Mouse (Mus musculus) hindbrain, embryonic 13.5 days (tissue): ENCODE measurements at regions not wholly inside any gene's neighbourhood (a gene's known extent, or its start where the extent isn't known, plus 50 kb on each side); places are given as distances from the start of the nearest gene placed in this dataset.
"Not testable (repeated sequence)": the region's sequence is repeated elsewhere in the genome, so short reads cannot be mapped to it uniquely, and the experiment has no call there.

Source experiments
- ATAC-seq: fragments of 200-750 bp; cut with Nextera tagmentation; 2 replicates; pipeline ENCODE4 v1.8.0; 2017; ENCODE audit warnings: moderate TSS enrichment; ENCODE audit not compliant: low FRiP score
- H3K27ac ChIP-seq: fragments of 300-500 bp; sonication (generic); 2 replicates; pipeline ENCODE4 v1.5.1; 2015; ENCODE audit warnings: inconsistent platforms, mild to moderate bottlenecking, moderate library complexity
- H3K27me3 ChIP-seq: fragments of 300-500 bp; sonication (generic); 2 replicates; pipeline ENCODE4 v1.6.1; 2015; ENCODE audit warnings: mild to moderate bottlenecking, inconsistent platforms
- H3K36me3 ChIP-seq: fragments of 300-500 bp; sonication (generic); 2 replicates; pipeline ENCODE4 v1.6.1; 2015; ENCODE audit warnings: mild to moderate bottlenecking, inconsistent platforms
- H3K4me1 ChIP-seq: fragments of 300-500 bp; sonication (generic); replicated peaks from 2 replicates; pipeline ENCODE4 v1.6.1; 2015; ENCODE audit warnings: inconsistent platforms
- H3K4me2 ChIP-seq: fragments of 300-500 bp; sonication (generic); 2 replicates; pipeline ENCODE4 v1.6.1; 2015; ENCODE audit warnings: inconsistent platforms, mild to moderate bottlenecking, moderate library complexity
- H3K4me3 ChIP-seq: fragments of 300-500 bp; sonication (generic); 2 replicates; pipeline ENCODE4 v1.5.1; 2015; ENCODE audit warnings: mild to moderate bottlenecking, inconsistent platforms
- H3K9ac ChIP-seq: fragments of 300-500 bp; sonication (generic); 2 replicates; pipeline ENCODE4 v1.6.1; 2015; ENCODE audit warnings: mild to moderate bottlenecking, inconsistent platforms
- H3K9me3 ChIP-seq: fragments of 300-500 bp; sonication (generic); 2 replicates; pipeline ENCODE4 v1.6.1; 2016; ENCODE audit warnings: inconsistent platforms
- WGBS: fragments of 180-500 bp; shearing (Covaris S2); methylation state at CpG from one replicate; pipeline ENCODE4 v1.1.7; 2015; 5-methylcytosine and 5-hydroxymethylcytosine counted together

GRCm38 (mm10) chr17:83975813-83976212 lies 128.1 kb upstream of the Haao start:
- H3K4me2 ChIP-seq = no peak overlapping the region
- H3K27me3 ChIP-seq = no peaks in the 10 kb centered on the region
- WGBS = 95% methylated on average over 7 of the region's 7 CpGs
- no peaks in the 10 kb centered on the region for H3K36me3 ChIP-seq
- peaks cover 7% of the 10 kb centered on the region for H3K4me1 ChIP-seq
- no peak for ATAC-seq
- no peak overlapping the region for H3K9ac ChIP-seq
- no peak overlapping the region for H3K4me3 ChIP-seq
- no peak overlapping the region for H3K27ac ChIP-seq
- no peaks in the 10 kb centered on the region for H3K9me3 ChIP-seq

GRCm38 (mm10) chr17:83973461-83974350 lies 125.9 kb upstream of the Haao start:
- no peaks in the 10 kb centered on the region for H3K36me3 ChIP-seq
- 52% methylated on average over 18 of the region's 18 CpGs for WGBS
- no peak for ATAC-seq

DNA sequence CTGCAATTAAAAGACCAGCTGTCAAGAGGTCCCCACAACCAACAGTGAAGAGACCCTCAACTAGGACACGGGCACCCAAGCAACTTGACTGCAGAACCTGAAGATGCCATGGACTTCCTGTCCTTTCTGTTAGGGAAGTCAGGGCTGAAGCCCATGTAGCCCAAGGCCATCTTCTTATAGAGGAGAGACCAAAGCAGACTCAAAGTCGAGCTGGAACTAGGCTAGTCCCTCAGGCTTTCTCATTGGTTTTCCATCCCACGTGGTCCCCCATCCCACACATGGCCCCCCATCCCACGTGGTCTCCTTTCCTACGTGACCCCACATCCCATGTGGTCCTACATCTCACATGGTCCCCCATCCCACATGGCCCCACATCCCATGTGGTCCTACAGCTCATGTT lies 125.1 kb upstream of the Haao start:
- no peaks in the 10 kb centered on the region for H3K9me3 ChIP-seq

More at GRCm38 (mm10) chr17:83973461-83974350, 125.9 kb upstream of the Haao start:
- peaks cover 13% of the 10 kb centered on the region for H3K4me1 ChIP-seq
- H3K9ac ChIP-seq = no peak overlapping the region
- no peak overlapping the region for H3K4me3 ChIP-seq
- H3K9me3 ChIP-seq = no peaks in the 10 kb centered on the region
- no peak overlapping the region for H3K4me2 ChIP-seq
- H3K27ac ChIP-seq = no peak overlapping the region
- no peaks in the 10 kb centered on the region for H3K27me3 ChIP-seq

GRCm38 (mm10) chr17:83972470-83972869 lies 124.7 kb upstream of the Haao start:
- H3K4me1 ChIP-seq = peaks cover 13% of the 10 kb centered on the region
- H3K27me3 ChIP-seq = no peaks in the 10 kb centered on the region
- H3K4me2 ChIP-seq = no peak overlapping the region
- H3K9me3 ChIP-seq = no peaks in the 10 kb centered on the region
- H3K4me3 ChIP-seq = no peak overlapping the region
- WGBS = 76% methylated on average over 4 of the region's 4 CpGs
- no peak overlapping the region for H3K9ac ChIP-seq
- H3K36me3 ChIP-seq = no peaks in the 10 kb centered on the region
- peak; percentile 39; the same call in 1 of the 2 replicates for ATAC-seq
- H3K27ac ChIP-seq = no peak overlapping the region

More for the DNA sequence above, 125.1 kb upstream of the Haao start:
- no peak overlapping the region for H3K4me2 ChIP-seq
- 91% methylated on average over 5 of the region's 5 CpGs for WGBS
- no peaks in the 10 kb centered on the region for H3K36me3 ChIP-seq
- H3K9ac ChIP-seq = no peak overlapping the region
- H3K27me3 ChIP-seq = no peaks in the 10 kb centered on the region
- no peak overlapping the region for H3K4me3 ChIP-seq
- peaks cover 13% of the 10 kb centered on the region for H3K4me1 ChIP-seq
- no peak overlapping the region for H3K27ac ChIP-seq
- ATAC-seq = no peak

GRCm38 (mm10) chr17:83972026-83972425 lies 124.3 kb upstream of the Haao start:
- no peaks in the 10 kb centered on the region for H3K27me3 ChIP-seq
- H3K4me3 ChIP-seq = no peak overlapping the region
- ATAC-seq = peak; percentile 69; the same call in 1 of the 2 replicates
- no peak overlapping the region for H3K4me2 ChIP-seq
- H3K9me3 ChIP-seq = no peaks in the 10 kb centered on the region
- H3K9ac ChIP-seq = no peak overlapping the region
- WGBS = 16% methylated on average over 5 of the region's 5 CpGs
- H3K4me1 ChIP-seq = peaks cover 13% of the 10 kb centered on the region
- H3K27ac ChIP-seq = no peak overlapping the region; the same call in 1 of the 2 replicates
- no peaks in the 10 kb centered on the region for H3K36me3 ChIP-seq

DNA sequence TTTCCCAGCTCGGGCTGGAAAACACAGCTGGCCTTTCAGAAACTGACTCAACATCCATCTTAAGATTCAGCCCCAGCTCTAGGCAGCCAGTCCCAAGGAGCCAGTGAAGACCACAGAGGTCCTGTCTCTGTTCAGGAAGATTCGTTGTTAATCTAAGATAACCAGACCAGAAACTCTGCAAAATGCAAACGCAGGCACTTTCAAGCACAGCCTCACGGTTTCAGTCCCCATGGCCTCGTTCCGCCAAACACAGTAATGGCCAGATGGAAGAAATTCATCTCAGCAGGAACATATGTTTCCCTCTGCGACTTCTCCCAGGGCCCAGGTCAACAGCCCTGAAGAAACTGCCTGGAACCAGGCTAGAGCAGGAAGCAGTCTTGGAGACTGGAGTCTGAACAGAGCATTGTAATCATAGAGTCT lies 121.7 kb upstream of the Haao start:
- Histone ChIP-seq H3K9me3 (no peaks in the 10 kb centered on the region), H3K27me3 (no peaks in the 10 kb centered on the region), H3K9ac (no peak overlapping the region), H3K4me3 (no peak overlapping the region), H3K4me2 (no peak overlapping the region), H3K4me1 (peaks cover 17% of the 10 kb centered on the region), H3K36me3 (no peaks in the 10 kb centered on the region), H3K27ac (no peak overlapping the region)
- no peak for ATAC-seq
- WGBS = 48% methylated on average over 7 of the region's 7 CpGs

GRCm38 (mm10) chr17:83968124-83968523 lies 120.4 kb upstream of the Haao start:
- H3K9ac ChIP-seq, H3K27me3 ChIP-seq, ATAC-seq, H3K4me2 ChIP-seq, H3K9me3 ChIP-seq, H3K36me3 ChIP-seq, H3K27ac ChIP-seq, H3K4me3 ChIP-seq: not testable (repeated sequence)
- 91% methylated on average over 3 of the region's 3 CpGs for WGBS
- H3K4me1 ChIP-seq = peaks cover 17% of the 10 kb centered on the region

DNA sequence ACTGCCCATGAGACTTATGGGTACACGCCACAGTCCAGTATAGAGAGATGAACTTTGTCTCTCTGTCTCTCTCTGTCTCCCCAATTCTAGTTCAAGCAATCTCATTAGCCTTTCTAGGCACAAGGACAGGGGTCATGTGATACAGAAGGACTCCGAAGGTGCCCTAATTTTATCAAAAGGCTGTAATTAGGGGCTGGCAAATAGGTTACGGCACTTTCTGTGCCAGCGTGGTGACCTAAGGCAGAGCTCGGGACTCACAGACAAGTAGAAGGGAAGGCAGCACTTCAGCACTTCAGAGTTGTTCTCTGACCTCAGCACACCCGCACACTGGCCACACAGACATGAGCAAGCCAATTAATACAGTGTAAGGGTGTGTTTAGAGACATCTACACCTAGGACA lies 119.2 kb upstream of the Haao start:
- no peak overlapping the region for H3K4me2 ChIP-seq
- no peaks in the 10 kb centered on the region for H3K36me3 ChIP-seq
- WGBS = 85% methylated on average over 6 of the region's 6 CpGs
- H3K4me1 ChIP-seq = peaks cover 12% of the 10 kb centered on the region
- H3K27me3 ChIP-seq = no peaks in the 10 kb centered on the region
- no peak overlapping the region for H3K4me3 ChIP-seq
- H3K9me3 ChIP-seq = no peaks in the 10 kb centered on the region
- no peak for ATAC-seq
- H3K27ac ChIP-seq = no peak overlapping the region
- H3K9ac ChIP-seq = no peak overlapping the region

DNA sequence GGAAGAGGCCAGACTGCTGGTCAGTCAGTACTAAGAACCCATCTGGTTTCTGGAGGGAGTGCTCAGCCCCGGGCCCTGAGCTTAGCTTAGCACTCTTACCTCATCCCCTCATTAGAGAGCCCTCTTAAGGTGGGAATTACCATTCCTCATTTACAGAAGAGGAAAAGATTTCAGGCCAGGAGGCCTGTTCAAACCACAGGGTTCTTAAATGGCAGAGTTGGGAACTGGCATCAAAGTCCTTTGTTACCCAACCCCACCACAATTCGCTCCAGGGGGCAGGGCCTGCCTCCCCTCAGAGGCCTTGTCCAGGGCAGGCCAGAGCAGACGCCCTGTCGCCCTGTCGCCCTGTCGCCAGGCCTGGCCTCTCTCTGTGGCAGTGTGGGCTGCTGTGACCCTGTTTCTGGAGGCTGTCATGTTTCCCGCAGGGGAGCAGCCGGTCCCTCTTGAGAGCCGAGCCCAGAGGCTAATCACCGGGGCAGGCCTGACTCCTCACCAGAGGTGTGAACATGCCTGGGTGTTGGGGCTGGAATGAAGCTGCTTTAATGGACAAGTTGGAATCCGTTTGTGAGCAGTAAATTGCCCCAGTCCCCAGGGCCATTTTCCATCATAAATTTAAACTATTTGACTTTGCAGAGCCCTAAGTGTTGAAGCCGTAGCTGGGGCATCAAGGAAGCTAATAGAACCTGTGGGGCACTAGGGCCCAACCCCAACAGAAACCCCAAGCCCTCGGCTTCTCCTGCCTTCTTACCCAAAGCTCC lies 116.9 kb upstream of the Haao start:
- Histone ChIP-seq H3K36me3 (no peaks in the 10 kb centered on the region), H3K27me3 (no peaks in the 10 kb centered on the region), H3K27ac (no peak overlapping the region), H3K4me2 (no peak overlapping the region), H3K4me1 (peaks cover 15% of the 10 kb centered on the region), H3K9me3 (no peaks in the 10 kb centered on the region), H3K9ac (no peak overlapping the region), H3K4me3 (no peak overlapping the region)
- WGBS = 35% methylated on average over 13 of the region's 13 CpGs
- no peak for ATAC-seq

DNA sequence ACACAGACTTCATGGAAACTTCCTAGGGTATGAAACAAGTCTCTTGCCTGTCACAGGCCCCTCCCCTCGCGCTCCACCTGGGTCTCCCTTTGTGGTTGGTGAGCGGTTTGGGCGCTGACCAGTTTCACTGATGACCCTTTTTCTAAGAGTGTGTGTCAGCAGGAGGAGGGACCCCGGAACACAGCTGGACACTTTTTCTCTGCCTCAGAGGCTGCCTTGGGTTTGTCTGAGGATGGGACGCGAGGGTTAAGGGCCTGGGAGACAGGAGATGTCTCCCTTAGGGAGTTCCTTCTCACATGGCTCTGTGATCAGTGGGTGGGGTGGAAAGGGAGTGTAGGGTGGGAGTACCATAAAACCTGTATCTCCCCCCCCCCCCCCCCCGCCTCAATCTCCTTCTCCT lies 115.8 kb upstream of the Haao start:
- no peak overlapping the region for H3K4me3 ChIP-seq
- WGBS = 61% methylated on average over 7 of the region's 8 CpGs

DNA sequence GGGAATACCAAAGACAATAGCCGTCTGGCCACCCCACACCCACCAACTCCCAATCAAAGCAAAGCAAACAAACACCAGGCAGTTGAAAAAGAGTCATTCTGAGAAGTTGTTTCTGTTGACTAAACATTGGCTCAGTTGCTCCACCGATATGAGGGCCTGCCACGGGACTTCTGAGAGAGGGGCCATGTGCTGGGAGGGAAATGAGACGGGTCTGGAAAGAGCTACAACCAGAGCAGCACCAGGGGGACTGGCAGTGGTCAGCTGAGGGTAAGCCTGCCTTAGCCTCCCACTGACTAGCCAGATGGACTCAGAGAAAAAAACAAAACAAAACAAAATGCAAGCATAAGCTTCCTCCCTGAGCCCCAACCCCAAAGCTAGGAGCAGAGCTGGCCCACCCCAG lies 115.1 kb upstream of the Haao start:
- peaks cover 26% of the 10 kb centered on the region for H3K4me1 ChIP-seq
- WGBS = 23% methylated on average over 4 of the region's 4 CpGs
- no peak overlapping the region for H3K4me3 ChIP-seq
- H3K27ac ChIP-seq = no peak overlapping the region
- no peak overlapping the region for H3K9ac ChIP-seq
- no peaks in the 10 kb centered on the region for H3K9me3 ChIP-seq
- no peak for ATAC-seq
- peaks cover 4% of the 10 kb centered on the region; the same call in 1 of the 2 replicates for H3K27me3 ChIP-seq
- H3K4me2 ChIP-seq = no peak overlapping the region
- H3K36me3 ChIP-seq = no peaks in the 10 kb centered on the region

More for the DNA sequence above, 115.8 kb upstream of the Haao start:
- no peaks in the 10 kb centered on the region for H3K9me3 ChIP-seq
- no peaks in the 10 kb centered on the region for H3K27me3 ChIP-seq
- no peak overlapping the region for H3K27ac ChIP-seq
- no peak overlapping the region for H3K4me2 ChIP-seq
- peaks cover 20% of the 10 kb centered on the region for H3K4me1 ChIP-seq
- no peak for ATAC-seq
- H3K36me3 ChIP-seq = no peaks in the 10 kb centered on the region
- no peak overlapping the region for H3K9ac ChIP-seq

GRCm38 (mm10) chr17:83962126-83962525 lies 114.4 kb upstream of the Haao start:
- H3K9ac ChIP-seq = no peak overlapping the region
- no peak for ATAC-seq
- H3K36me3 ChIP-seq = no peaks in the 10 kb centered on the region
- H3K27me3 ChIP-seq = peaks cover 7% of the 10 kb centered on the region; the same call in 1 of the 2 replicates
- no peak overlapping the region for H3K4me2 ChIP-seq
- 95% methylated on average over 6 of the region's 6 CpGs for WGBS
- H3K27ac ChIP-seq = no peak overlapping the region
- peaks cover 32% of the 10 kb centered on the region for H3K4me1 ChIP-seq
- H3K9me3 ChIP-seq = no peaks in the 10 kb centered on the region
- H3K4me3 ChIP-seq = no peak overlapping the region
